Mouse (Mus musculus) liver, embryonic 12.5 days (tissue): ENCODE results near the gene Ostc. TPM values are rescaled to one million over a fixed set of nuclear protein-coding genes. Genes with fewer than 3 reads are reported as not detected.

Experiments
- ATAC-seq: fragments of 200-750 bp; cut with Nextera tagmentation; 2 replicates; pipeline ENCODE4 v1.8.0; 2017; ENCODE audit warnings: moderate number of reproducible peaks, mild to moderate bottlenecking, moderate library complexity
- H3K27ac ChIP-seq: fragments of 300-500 bp; sonication (generic); 2 replicates; pipeline ENCODE4 v1.5.1; 2016; ENCODE audit warnings: mild to moderate bottlenecking
- H3K27me3 ChIP-seq: fragments of 300-500 bp; sonication (generic); replicated peaks from 2 replicates; pipeline ENCODE4 v1.6.1; 2016; ENCODE audit warnings: mild to moderate bottlenecking, moderate library complexity
- H3K36me3 ChIP-seq: fragments of 300-500 bp; sonication (generic); 2 replicates; pipeline ENCODE4 v1.6.1; 2016; ENCODE audit warnings: mild to moderate bottlenecking, moderate library complexity
- H3K4me1 ChIP-seq: fragments of 300-500 bp; sonication (generic); 2 replicates; pipeline ENCODE4 v1.6.1; 2016
- H3K4me2 ChIP-seq: fragments of 300-500 bp; sonication (generic); 2 replicates; pipeline ENCODE4 v1.6.1; 2016; ENCODE audit warnings: mild to moderate bottlenecking, moderate library complexity
- H3K4me3 ChIP-seq: fragments of 300-500 bp; sonication (generic); 2 replicates; pipeline ENCODE4 v1.5.1; 2016; ENCODE audit warnings: mild to moderate bottlenecking, moderate library complexity
- H3K9ac ChIP-seq: fragments of 300-500 bp; sonication (generic); 2 replicates; pipeline ENCODE4 v1.6.1; 2016; ENCODE audit warnings: mild to moderate bottlenecking, moderate library complexity
- H3K9me3 ChIP-seq: fragments of 300-500 bp; sonication (generic); replicated peaks from 2 replicates; pipeline ENCODE4 v1.6.1; 2016; ENCODE audit warnings: mild to moderate bottlenecking, moderate library complexity
- WGBS: fragments of 180-500 bp; shearing (Covaris S2); methylation state at CpG from one replicate; pipeline ENCODE4 v1.1.7; 2016; ENCODE audit not compliant: insufficient replicate concordance; 5-methylcytosine and 5-hydroxymethylcytosine counted together
- polyA plus RNA-seq: library from polyadenylated mRNA; unstranded; fragments of >200 nt; fragmentation: Nextera tagmentation; extraction: Ambion mirVana; gene quantifications from 2 replicates; pipeline ENCODE4 v1.2.1, GENCODE M21; 2016

Ostc gene
- polyA plus RNA-seq, 1 experiment from 2014 or later: 221 TPM

DNA sequence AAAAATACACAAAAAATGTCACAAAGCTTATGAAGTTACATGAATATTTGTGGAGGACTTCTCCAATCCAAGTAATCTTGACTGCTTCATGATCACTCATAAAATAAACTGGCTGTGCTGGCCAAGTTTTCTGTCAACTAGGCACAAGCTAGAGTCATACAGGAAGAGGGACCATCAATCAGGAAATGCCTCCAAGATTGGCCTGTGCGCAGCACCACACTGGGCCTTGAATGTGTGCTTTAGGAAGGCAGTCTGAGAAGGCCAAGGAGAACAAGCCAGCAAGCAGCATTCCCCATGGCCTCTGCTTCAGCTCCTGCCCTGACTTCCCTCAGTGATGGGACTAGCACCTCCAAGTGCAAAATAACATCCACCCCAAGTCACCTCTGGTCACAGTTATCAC is 17.8 kb upstream of the Ostc start:
- 81% methylated on average over 1 of the region's 1 CpGs for WGBS
- Histone ChIP-seq H3K4me1 (peaks cover 27% of the 10 kb centered on the region), H3K36me3 (peaks cover 50% of the 10 kb centered on the region), H3K4me3 (no peak overlapping the region), H3K9me3 (no peaks in the 10 kb centered on the region), H3K9ac (no peak overlapping the region), H3K27ac (no peak overlapping the region), H3K27me3 (0 out of 2 replicates have a peak, but pooled peaks cover under 1% of the 10 kb centered on the region), H3K4me2 (no peak overlapping the region)
- no peak for ATAC-seq

- ATAC-seq: no peak
- WGBS: 76% methylated on average over 2 of the region's 2 CpGs
- no peaks in the 10 kb centered on the region for H3K9me3 ChIP-seq
These were observed 16.5 kb upstream of the Ostc start for GRCm38 (mm10) chr3:130725718-130726117.

GRCm38 (mm10) chr3:130722733-130723478 is 13.7 kb upstream of the Ostc start:
- H3K36me3 ChIP-seq: peaks cover 36% of the 10 kb centered on the region
- H3K9ac ChIP-seq: no peak overlapping the region
- H3K4me1 ChIP-seq: peaks cover 9% of the 10 kb centered on the region
- H3K4me2 ChIP-seq: no peak overlapping the region
- no peak for ATAC-seq
- H3K27me3 ChIP-seq: no peaks in the 10 kb centered on the region
- H3K9me3 ChIP-seq: no peaks in the 10 kb centered on the region
- H3K27ac ChIP-seq: no peak overlapping the region
- 76% methylated on average over 11 of the region's 11 CpGs for WGBS
- H3K4me3 ChIP-seq: no peak overlapping the region

More at GRCm38 (mm10) chr3:130725718-130726117, 16.5 kb upstream of the Ostc start:
- Histone ChIP-seq H3K27ac (no peak overlapping the region), H3K4me2 (no peak overlapping the region), H3K4me1 (peaks cover 22% of the 10 kb centered on the region), H3K9ac (no peak overlapping the region), H3K27me3 (no peaks in the 10 kb centered on the region), H3K36me3 (peaks cover 50% of the 10 kb centered on the region), H3K4me3 (no peak overlapping the region)

GRCm38 (mm10) chr3:130720225-130720624 is 11.0 kb upstream of the Ostc start:
- Histone ChIP-seq H3K4me2 (no peak overlapping the region), H3K4me1 (no peaks in the 10 kb centered on the region), H3K4me3 (no peak overlapping the region), H3K36me3 (peaks cover 9% of the 10 kb centered on the region), H3K9me3 (no peaks in the 10 kb centered on the region), H3K27me3 (peaks cover 8% of the 10 kb centered on the region; the same call in 1 of the 2 replicates), H3K9ac (no peak overlapping the region), H3K27ac (no peak overlapping the region)
- no peak for ATAC-seq
- 45% methylated on average over 4 of the region's 4 CpGs for WGBS

DNA sequence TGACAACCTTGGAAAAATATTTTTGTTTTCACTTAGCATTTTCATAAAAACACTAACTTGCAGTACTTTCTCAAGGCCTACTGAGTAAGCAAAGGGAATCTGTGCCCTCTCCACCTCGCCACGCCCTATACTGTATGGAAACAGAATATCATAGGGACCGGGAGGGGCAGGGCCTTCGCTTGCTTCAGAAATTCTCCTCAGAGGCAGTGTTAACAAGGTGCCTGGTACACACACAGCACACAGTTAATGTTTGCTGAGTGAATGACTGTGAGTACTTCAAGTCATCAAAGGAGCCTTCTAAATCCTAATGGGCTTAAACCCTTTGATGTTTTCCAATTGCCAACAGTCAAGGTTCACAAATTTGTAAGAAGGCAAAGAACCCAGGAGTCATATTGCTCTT is 9.6 kb upstream of the Ostc start:
- Histone ChIP-seq H3K9ac (no peak overlapping the region), H3K9me3 (no peaks in the 10 kb centered on the region), H3K27ac (no peak overlapping the region), H3K4me2 (no peak overlapping the region), H3K36me3 (no peaks in the 10 kb centered on the region), H3K27me3 (peaks cover 8% of the 10 kb centered on the region; the same call in 1 of the 2 replicates), H3K4me3 (no peak overlapping the region), H3K4me1 (0 out of 2 replicates have a peak, but pooled peaks cover 4% of the 10 kb centered on the region)
- ATAC-seq: no peak
- WGBS: 82% methylated on average over 4 of the region's 4 CpGs

DNA sequence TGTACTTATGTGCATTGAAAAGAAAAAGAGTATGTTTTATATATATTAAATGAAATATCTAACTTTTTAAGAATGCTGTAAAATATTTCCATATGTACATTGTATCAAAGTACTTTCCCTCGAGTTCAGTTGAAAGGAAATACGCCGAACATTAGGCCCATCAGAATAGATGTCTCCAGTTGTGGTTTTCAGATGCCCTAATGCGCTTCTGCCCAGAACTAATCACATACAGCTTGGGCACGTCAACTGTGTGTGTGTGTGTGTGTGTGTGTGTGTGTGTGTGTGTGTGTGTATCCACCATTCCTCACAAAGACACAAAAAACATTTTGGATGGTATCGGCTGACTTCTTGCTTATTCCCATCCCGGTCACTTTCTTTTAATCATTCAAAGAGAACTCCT is 7.3 kb upstream of the Ostc start:
- Histone ChIP-seq H3K4me3 (no peak overlapping the region), H3K27me3 (peaks cover 8% of the 10 kb centered on the region; the same call in 1 of the 2 replicates), H3K9ac (no peak overlapping the region), H3K36me3 (no peaks in the 10 kb centered on the region), H3K9me3 (no peaks in the 10 kb centered on the region), H3K27ac (no peak overlapping the region), H3K4me1 (0 out of 2 replicates have a peak, but pooled peaks cover 4% of the 10 kb centered on the region), H3K4me2 (no peak overlapping the region)
- no peak for ATAC-seq
- 75% methylated on average over 7 of the region's 7 CpGs for WGBS

GRCm38 (mm10) chr3:130714775-130715568 is 5.7 kb upstream of the Ostc start:
- Histone ChIP-seq H3K27me3 (peaks cover 8% of the 10 kb centered on the region; the same call in 1 of the 2 replicates), H3K4me1 (peaks cover 8% of the 10 kb centered on the region), H3K4me2 (peak overlapping the region; percentile 70), H3K36me3 (no peaks in the 10 kb centered on the region), H3K4me3 (peak overlapping the region; percentile 54), H3K27ac (0 out of 2 replicates have a peak overlapping the region, but pooled peaks have one; percentile 54), H3K9ac (peak overlapping the region; percentile 60), H3K9me3 (no peaks in the 10 kb centered on the region)
- 10% methylated on average over 22 of the region's 22 CpGs for WGBS
- peak; percentile 45; the same call in 1 of the 2 replicates for ATAC-seq

GRCm38 (mm10) chr3:130712891-130713290 is 3.6 kb upstream of the Ostc start:
- H3K27me3 ChIP-seq: peaks cover 8% of the 10 kb centered on the region; the same call in 1 of the 2 replicates
- H3K4me3 ChIP-seq: no peak overlapping the region
- H3K4me2 ChIP-seq: no peak overlapping the region
- H3K36me3 ChIP-seq: no peaks in the 10 kb centered on the region
- H3K27ac ChIP-seq: no peak overlapping the region
- H3K4me1 ChIP-seq: peaks cover 17% of the 10 kb centered on the region
- no peak overlapping the region for H3K9ac ChIP-seq
- WGBS: 52% methylated on average over 6 of the region's 6 CpGs
- no peak for ATAC-seq
- no peaks in the 10 kb centered on the region for H3K9me3 ChIP-seq

DNA sequence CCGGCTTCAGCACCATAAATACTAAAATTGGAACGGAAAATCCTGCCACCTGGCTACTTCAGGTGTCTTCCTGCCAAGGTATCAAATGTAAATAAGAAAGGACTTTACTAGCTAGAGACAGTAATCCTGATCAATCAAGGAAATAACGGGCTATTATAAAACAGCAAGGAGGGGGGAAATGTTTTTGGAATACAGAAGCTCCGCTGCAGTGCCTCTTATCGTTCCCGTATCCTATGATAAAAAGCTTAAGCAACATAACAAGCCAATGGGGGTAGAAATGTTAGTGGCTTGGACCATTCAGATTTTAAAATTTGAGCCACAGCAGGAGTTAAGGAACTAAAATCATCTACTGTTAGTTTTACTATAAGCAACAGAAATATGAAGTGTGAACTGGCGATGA is 859 bp upstream of the Ostc start:
- WGBS: 54% methylated on average over 7 of the region's 7 CpGs
- H3K27ac ChIP-seq: peak overlapping the region; percentile 65; the same call in 1 of the 2 replicates
- no peaks in the 10 kb centered on the region for H3K9me3 ChIP-seq
- ATAC-seq: no peak
- peak overlapping the region; percentile 81 for H3K4me2 ChIP-seq
- H3K4me1 ChIP-seq: peaks cover 30% of the 10 kb centered on the region
- H3K4me3 ChIP-seq: peak overlapping the region; percentile 76
- H3K27me3 ChIP-seq: no peaks in the 10 kb centered on the region
- peaks cover 7% of the 10 kb centered on the region for H3K36me3 ChIP-seq
- H3K9ac ChIP-seq: peak overlapping the region; percentile 59; the same call in 1 of the 2 replicates

GRCm38 (mm10) chr3:130708529-130708928 is 715 bp downstream of the Ostc start:
- ATAC-seq: no peak
- WGBS: 2% methylated on average over 5 of the region's 5 CpGs

DNA sequence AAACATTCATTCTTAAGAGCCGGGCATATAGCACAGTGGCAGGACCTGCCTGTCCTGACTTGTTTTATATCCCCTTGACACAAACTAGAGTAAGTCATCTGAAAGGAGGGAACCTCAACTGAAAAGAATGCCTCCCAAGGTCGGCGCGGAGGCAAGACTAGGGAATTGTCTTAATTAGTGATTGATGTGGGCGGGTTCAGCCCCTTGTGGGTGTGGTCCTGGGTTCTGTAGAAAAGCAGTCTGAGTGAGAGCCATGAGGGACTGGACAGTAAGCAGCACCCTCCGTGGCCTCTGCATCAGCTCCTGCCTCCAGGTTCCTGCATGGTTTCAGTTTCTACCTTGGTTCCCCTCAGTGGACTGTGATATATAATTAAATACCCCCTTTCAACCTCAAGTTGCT is 7.0 kb downstream of the Ostc start:
- Histone ChIP-seq H3K36me3 (peaks cover 80% of the 10 kb centered on the region), H3K4me3 (no peak overlapping the region), H3K4me1 (peaks cover 16% of the 10 kb centered on the region), H3K9ac (no peak overlapping the region), H3K4me2 (no peak overlapping the region), H3K27me3 (no peaks in the 10 kb centered on the region), H3K9me3 (no peaks in the 10 kb centered on the region), H3K27ac (no peak overlapping the region)
- no peak for ATAC-seq
- 77% methylated on average over 6 of the region's 6 CpGs for WGBS

More at GRCm38 (mm10) chr3:130708529-130708928, 715 bp downstream of the Ostc start:
- Histone ChIP-seq H3K9ac (peak overlapping the region; percentile 84), H3K9me3 (no peaks in the 10 kb centered on the region), H3K27ac (peak overlapping the region; percentile 86), H3K4me1 (peaks cover 26% of the 10 kb centered on the region), H3K27me3 (no peaks in the 10 kb centered on the region), H3K4me2 (peak overlapping the region; percentile 81), H3K4me3 (peak overlapping the region; percentile 76), H3K36me3 (peaks cover 21% of the 10 kb centered on the region)

DNA sequence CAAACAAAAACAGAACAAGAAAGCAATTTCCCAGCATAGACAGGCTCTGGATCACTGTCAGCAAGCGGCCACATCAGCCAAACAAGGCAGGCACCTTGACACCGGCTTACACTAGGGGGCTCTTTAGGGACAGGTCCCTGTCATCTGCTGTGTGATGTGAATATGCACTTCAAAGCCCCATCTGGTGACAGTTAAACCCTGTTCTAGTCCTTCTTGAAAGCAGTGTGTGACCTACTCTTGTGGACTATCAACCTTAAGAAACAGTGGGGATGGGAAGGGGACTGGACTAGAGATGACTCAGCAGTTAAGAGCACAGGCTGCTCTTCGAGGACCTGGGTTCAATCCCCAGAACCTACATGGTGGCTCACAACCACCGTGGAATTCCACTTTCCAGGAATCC is 11.6 kb downstream of the Ostc start:
- H3K4me2 ChIP-seq: no peak overlapping the region
- no peak overlapping the region for H3K9ac ChIP-seq
- WGBS: 76% methylated on average over 4 of the region's 4 CpGs
- no peak for ATAC-seq
- no peak overlapping the region for H3K27ac ChIP-seq
- H3K4me3 ChIP-seq: no peak overlapping the region
- peaks cover 21% of the 10 kb centered on the region for H3K4me1 ChIP-seq
- no peaks in the 10 kb centered on the region for H3K9me3 ChIP-seq
- H3K36me3 ChIP-seq: peaks cover 79% of the 10 kb centered on the region
- no peaks in the 10 kb centered on the region for H3K27me3 ChIP-seq
